Mouse (Mus musculus) gonadal fat pad, adult 2 months (tissue): ENCODE measurements around the gene Ms4a18. TPM values are rescaled to one million over a fixed set of nuclear protein-coding genes. Genes with fewer than 3 reads are reported as not detected.
A peak's percentile ranks its signal among the peaks of the same experiment; 100 is the strongest.

Source experiments
- DNase-seq: peaks from one replicate; pipeline ENCODE4 v3.0.0-alpha.2; 2012; ENCODE audit warnings: low read depth
- polyA plus RNA-seq: library from polyadenylated mRNA; depleted of rRNA; stranded (reverse); fragments of >200 nt; gene quantifications from 2 replicates; pipeline ENCODE4 v1.2.3, GENCODE M21; 2012

Gene Ms4a18
- polyA plus RNA-seq, 1 experiment: not detected

- DNase-seq: no peak
These were observed 34.7 kb downstream of the Ms4a18 start for GRCm38 (mm10) chr19:10983146-10983545.

- no peak for DNase-seq
These were observed 37.6 kb downstream of the Ms4a18 start for GRCm38 (mm10) chr19:10980210-10980609.

- DNase-seq: no peak
These were observed 38.4 kb downstream of the Ms4a18 start for GRCm38 (mm10) chr19:10979184-10980168.

GRCm38 (mm10) chr19:10976318-10976717, 41.5 kb downstream of the Ms4a18 start:
- DNase-seq: no peak

- DNase-seq: no peak
These were observed 42.6 kb downstream of the Ms4a18 start for GRCm38 (mm10) chr19:10975187-10975586.

GRCm38 (mm10) chr19:10974238-10974865, 43.5 kb downstream of the Ms4a18 start, which contains the start of gene Ms4a10:
TSS of gene Ms4a10 (minus strand) at chr19:10974670.
- DNase-seq: no peak

- DNase-seq: no peak
These were observed 44.6 kb downstream of the Ms4a18 start for GRCm38 (mm10) chr19:10973187-10973586.

- DNase-seq: no peak
These were observed 45.2 kb downstream of the Ms4a18 start for GRCm38 (mm10) chr19:10972660-10973059.

GRCm38 (mm10) chr19:10970457-10970856, 47.4 kb downstream of the Ms4a18 start:
- no peak for DNase-seq

GRCm38 (mm10) chr19:10968578-10968977, 49.3 kb downstream of the Ms4a18 start:
- DNase-seq: no peak

GRCm38 (mm10) chr19:10965721-10966120, 52.1 kb downstream of the Ms4a18 start:
- no peak for DNase-seq

- no peak for DNase-seq
These were observed 57.9 kb downstream of the Ms4a18 start for GRCm38 (mm10) chr19:10959978-10960346.

- peak; percentile 31 for DNase-seq
These were observed 58.5 kb downstream of the Ms4a18 start for GRCm38 (mm10) chr19:10959085-10959977.

GRCm38 (mm10) chr19:10952021-10952939, 65.6 kb downstream of the Ms4a18 start:
- DNase-seq: no peak

- no peak for DNase-seq
These were observed 68.3 kb downstream of the Ms4a18 start for GRCm38 (mm10) chr19:10949558-10949957.

GRCm38 (mm10) chr19:10949112-10949511, 68.7 kb downstream of the Ms4a18 start, which contains the start of gene Ccdc86:
TSS of gene Ccdc86 (minus strand) at chr19:10949266.
- peak; percentile 83 for DNase-seq

GRCm38 (mm10) chr19:10948416-10948815, 69.4 kb downstream of the Ms4a18 start:
- DNase-seq: no peak

GRCm38 (mm10) chr19:10947219-10947618, 70.6 kb downstream of the Ms4a18 start:
- DNase-seq: no peak
